Mouse (Mus musculus): ENCODE results near the gene AC124502.3. TPM values are rescaled to one million over a fixed set of nuclear protein-coding genes. Genes with fewer than 3 reads are reported as not detected.
A peak's percentile ranks its signal among the peaks of the same experiment; 100 is the strongest.

AC124502.3 gene
- polyA plus RNA-seq, 1 experiment from 2014 or later: 3.4 TPM

DNA sequence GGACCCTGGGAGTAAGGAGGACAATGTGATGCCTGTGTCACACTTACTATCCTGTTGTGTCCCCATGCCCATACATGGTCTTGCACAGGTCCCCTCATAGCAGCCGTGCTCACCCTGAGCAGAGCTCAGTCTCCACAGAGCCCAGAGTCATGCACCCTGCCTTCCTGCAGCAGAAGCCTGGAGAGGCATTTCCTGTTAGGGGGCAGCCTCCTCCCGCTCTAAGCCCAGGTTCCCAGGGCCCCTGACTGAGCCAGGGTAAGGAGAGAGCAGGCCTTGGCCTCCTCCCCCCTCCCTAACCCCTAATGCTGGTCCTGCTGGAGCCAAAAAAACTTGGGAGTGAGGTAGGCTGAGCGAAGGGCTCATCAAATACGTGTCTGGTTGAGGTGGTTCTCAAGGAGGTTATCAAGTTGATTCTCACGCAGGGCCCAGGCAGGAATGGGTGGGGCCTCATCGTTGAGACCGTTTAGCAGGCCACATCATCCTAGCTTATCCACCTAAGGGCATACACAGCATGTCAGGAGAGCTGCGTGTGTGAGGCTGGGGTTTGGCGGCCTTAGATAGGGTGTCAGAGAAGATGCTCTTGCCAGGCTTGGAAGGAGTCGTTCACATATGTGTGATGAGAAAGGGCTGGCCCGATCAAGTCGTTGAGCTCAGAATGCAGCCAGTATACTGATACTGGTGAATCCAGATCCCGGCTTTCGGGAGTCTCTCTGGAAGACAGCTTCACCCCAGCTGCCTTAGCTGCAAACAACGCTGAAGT is 28.5 kb downstream of the AC124502.3 start:
- Histone ChIP-seq H3K9ac (peak overlapping the region; percentile 62; the same call in 1 of the 2 replicates), H3K4me2 (peak overlapping the region; percentile 69), H3K4me1 (peaks cover 39% of the 10 kb centered on the region), H3K27ac (no peak overlapping the region), H3K9me3 (replicated peaks) (no peaks in the 10 kb centered on the region), H3K36me3 (ENCODE audit: poor library complexity, severe bottlenecking) (no peaks in the 10 kb centered on the region), H3K27me3 (peaks cover 45% of the 10 kb centered on the region), H3K4me3 (peak overlapping the region; percentile 36)
- ATAC-seq: no peak
- WGBS: 13% methylated on average over 15 of the region's 15 CpGs

DNA sequence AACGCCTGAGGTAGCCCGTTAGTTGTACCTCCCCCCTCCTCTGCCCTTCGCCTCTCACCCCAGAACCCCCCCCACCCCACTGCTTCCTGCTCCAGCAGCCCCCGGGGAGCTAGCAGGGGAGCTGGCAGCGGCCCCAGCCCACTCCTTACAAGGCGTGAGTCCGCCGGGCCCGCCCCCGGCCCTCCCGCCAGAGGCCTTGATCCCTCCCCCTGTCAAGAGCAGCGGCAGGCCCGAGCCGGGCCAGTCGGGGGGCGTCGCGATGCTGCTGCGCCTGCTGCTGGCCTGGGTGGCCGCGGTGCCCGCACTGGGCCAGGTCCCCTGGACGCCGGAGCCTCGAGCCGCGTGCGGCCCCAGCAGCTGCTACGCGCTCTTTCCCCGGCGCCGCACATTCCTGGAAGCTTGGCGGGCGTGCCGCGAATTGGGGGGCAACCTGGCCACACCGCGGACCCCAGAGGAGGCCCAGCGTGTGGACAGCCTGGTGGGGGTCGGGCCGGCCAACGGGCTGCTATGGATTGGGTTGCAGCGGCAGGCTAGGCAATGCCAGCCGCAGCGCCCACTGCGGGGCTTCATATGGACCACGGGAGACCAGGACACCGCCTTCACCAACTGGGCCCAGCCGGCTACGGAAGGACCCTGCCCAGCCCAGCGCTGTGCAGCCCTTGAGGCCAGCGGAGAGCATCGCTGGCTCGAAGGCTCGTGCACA is 29.3 kb downstream of the AC124502.3 start, which contains the start of gene Cd248:
Gene Cd248 (plus strand): TSS at position 212 of the 703 bp plus-strand sequence.
- ATAC-seq: peak; percentile 26
- Histone ChIP-seq H3K9ac (peak within 1 kb of the TSS; percentile 62), H3K4me1 (peaks cover 47% of the 10 kb centered on the region), H3K27me3 (peaks cover 45% of the 10 kb centered on the region), H3K36me3 (ENCODE audit: poor library complexity, severe bottlenecking) (no peaks in the 10 kb centered on the region), H3K27ac (0 out of 2 replicates have a peak within 1 kb of the TSS, but pooled peaks have one; percentile 20), H3K4me3 (peak within 1 kb of the TSS; percentile 36), H3K4me2 (peak within 1 kb of the TSS; percentile 69), H3K9me3 (replicated peaks) (no peaks in the 10 kb centered on the region)
- WGBS: 1% methylated on average over 51 of the region's 56 CpGs

DNA sequence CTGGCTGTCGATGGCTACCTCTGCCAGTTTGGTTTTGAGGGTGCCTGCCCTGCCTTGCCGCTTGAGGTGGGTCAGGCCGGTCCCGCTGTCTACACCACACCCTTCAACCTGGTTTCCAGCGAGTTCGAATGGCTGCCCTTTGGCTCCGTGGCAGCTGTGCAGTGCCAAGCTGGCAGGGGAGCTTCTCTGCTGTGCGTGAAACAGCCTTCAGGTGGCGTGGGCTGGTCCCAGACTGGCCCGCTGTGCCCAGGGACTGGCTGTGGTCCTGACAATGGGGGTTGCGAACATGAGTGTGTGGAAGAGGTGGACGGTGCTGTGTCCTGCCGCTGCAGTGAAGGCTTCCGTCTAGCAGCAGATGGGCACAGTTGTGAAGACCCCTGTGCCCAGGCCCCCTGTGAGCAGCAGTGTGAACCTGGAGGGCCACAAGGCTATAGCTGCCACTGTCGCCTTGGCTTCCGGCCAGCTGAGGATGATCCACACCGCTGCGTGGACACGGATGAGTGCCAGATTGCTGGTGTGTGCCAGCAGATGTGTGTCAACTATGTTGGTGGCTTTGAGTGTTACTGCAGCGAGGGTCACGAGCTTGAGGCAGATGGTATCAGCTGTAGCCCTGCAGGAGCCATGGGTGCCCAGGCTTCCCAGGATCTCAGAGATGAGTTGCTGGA is 30.0 kb downstream of the AC124502.3 start:
- H3K27me3 ChIP-seq: peaks cover 45% of the 10 kb centered on the region
- H3K27ac ChIP-seq: no peak overlapping the region
- H3K4me3 ChIP-seq: peak overlapping the region; percentile 36
- WGBS: 39% methylated on average over 21 of the region's 21 CpGs
- ATAC-seq: no peak
- peaks cover 48% of the 10 kb centered on the region for H3K4me1 ChIP-seq
- H3K4me2 ChIP-seq: peak overlapping the region; percentile 69
- H3K9ac ChIP-seq: peak overlapping the region; percentile 62
- no peaks in the 10 kb centered on the region for H3K9me3 ChIP-seq (replicated peaks)
- H3K36me3 ChIP-seq (ENCODE audit: poor library complexity, severe bottlenecking): no peaks in the 10 kb centered on the region

DNA sequence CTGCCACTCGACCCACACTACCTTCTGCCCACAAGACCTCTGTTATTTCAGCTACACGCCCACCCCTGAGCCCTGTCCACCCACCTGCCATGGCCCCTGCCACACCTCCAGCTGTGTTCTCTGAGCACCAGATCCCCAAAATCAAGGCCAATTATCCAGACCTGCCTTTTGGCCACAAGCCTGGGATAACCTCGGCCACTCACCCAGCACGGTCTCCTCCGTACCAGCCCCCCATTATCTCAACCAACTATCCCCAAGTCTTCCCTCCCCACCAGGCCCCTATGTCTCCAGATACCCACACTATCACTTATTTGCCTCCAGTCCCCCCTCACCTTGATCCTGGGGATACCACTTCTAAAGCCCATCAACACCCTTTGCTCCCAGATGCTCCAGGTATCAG is 30.8 kb downstream of the AC124502.3 start:
- Histone ChIP-seq H3K4me2 (0 out of 2 replicates have a peak overlapping the region, but pooled peaks have one; percentile 69), H3K4me3 (no peak overlapping the region), H3K9ac (no peak overlapping the region), H3K36me3 (ENCODE audit: poor library complexity, severe bottlenecking) (no peaks in the 10 kb centered on the region), H3K27me3 (peaks cover 46% of the 10 kb centered on the region), H3K9me3 (replicated peaks) (no peaks in the 10 kb centered on the region), H3K27ac (no peak overlapping the region), H3K4me1 (peaks cover 48% of the 10 kb centered on the region)
- no peak for ATAC-seq
- WGBS: 84% methylated on average over 5 of the region's 5 CpGs

DNA sequence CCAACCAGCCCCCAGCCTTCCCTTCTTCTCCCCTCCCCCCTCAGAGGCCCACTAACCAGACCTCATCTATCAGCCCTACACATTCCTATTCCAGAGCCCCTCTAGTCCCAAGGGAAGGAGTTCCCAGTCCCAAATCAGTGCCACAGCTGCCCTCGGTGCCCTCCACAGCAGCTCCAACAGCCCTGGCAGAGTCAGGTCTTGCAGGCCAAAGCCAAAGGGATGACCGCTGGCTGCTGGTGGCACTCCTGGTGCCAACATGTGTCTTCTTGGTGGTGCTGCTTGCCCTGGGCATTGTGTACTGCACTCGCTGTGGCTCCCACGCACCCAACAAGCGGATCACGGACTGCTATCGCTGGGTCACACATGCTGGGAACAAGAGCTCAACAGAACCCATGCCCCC is 31.3 kb downstream of the AC124502.3 start:
- Histone ChIP-seq H3K4me2 (0 out of 2 replicates have a peak overlapping the region, but pooled peaks have one; percentile 69), H3K27ac (no peak overlapping the region), H3K9me3 (replicated peaks) (no peaks in the 10 kb centered on the region), H3K4me1 (peaks cover 48% of the 10 kb centered on the region), H3K27me3 (peaks cover 50% of the 10 kb centered on the region), H3K36me3 (ENCODE audit: poor library complexity, severe bottlenecking) (no peaks in the 10 kb centered on the region), H3K4me3 (no peak overlapping the region), H3K9ac (no peak overlapping the region)
- WGBS: 89% methylated on average over 7 of the region's 7 CpGs
- ATAC-seq: no peak

DNA sequence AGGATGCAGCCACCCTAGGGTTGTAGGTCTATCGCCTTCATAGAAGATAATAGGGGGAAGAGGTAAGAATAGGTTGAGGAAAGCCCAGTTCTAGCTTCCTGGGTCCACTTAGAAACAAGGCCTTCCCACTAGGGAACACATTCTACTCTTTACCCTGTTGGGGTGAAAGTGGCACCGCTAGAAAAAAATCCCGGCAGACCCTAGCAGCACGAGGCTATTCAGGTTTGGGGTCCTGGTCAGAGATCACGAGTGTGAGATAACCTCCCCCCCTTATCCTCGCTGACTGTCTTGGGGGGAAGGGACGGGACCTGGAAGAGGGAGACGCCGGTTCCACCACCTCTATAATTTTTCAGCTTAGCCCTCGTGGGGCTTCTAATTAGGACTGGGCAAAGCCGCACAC is 32.4 kb downstream of the AC124502.3 start:
- H3K4me2 ChIP-seq: peak overlapping the region; percentile 64
- peak overlapping the region; percentile 62 for H3K9ac ChIP-seq
- H3K36me3 ChIP-seq (ENCODE audit: poor library complexity, severe bottlenecking): no peaks in the 10 kb centered on the region
- H3K27me3 ChIP-seq: peaks cover 48% of the 10 kb centered on the region
- H3K4me3 ChIP-seq: peak overlapping the region; percentile 39
- ATAC-seq: no peak
- H3K9me3 ChIP-seq (replicated peaks): no peaks in the 10 kb centered on the region
- peak overlapping the region; percentile 52 for H3K27ac ChIP-seq
- peaks cover 48% of the 10 kb centered on the region for H3K4me1 ChIP-seq
- WGBS: 5% methylated on average over 11 of the region's 11 CpGs

DNA sequence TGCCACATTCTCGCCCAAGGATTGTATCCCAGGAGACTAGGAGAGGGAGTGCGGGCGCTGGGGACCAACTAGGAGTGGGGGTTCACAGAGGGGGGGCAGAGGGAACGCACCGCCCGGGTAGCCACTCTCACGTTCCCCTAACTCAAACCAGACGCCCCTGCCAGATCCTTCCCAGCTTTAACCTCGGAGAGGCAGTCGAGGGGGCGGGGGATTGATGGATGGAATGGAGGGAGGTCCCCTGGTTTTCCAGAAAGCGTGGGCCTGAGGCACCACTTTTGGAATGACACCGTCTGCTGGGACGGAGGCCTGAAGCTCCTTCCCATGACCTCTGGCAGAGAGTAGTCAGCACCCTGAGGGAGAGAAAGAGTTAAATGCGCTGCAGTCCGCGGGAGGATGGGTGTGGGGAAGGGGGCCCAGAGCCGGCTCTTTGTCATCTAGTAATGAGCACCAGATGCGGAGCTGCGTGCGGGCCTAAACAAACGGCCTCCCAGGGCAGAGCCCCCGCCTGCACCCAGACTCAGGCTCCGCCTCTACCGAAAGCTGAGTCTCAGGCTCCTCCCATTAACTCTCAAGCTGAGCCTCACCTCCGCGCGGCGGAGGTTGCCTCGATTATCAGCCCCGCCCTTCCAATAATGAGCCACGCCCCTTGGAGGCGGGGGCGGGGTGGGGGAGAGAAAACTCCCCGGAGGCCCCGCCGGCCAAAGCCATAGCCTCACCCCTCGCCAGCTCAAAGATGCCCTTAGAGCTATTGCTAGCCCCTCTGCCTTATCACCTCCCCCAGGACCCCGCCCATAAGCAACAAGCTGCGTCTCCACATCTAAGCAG is 33.1 kb downstream of the AC124502.3 start:
- Histone ChIP-seq H3K4me2 (peak overlapping the region; percentile 64), H3K4me3 (peak overlapping the region; percentile 39), H3K9ac (peak overlapping the region; percentile 62), H3K4me1 (peaks cover 48% of the 10 kb centered on the region), H3K36me3 (ENCODE audit: poor library complexity, severe bottlenecking) (no peaks in the 10 kb centered on the region), H3K9me3 (replicated peaks) (no peaks in the 10 kb centered on the region), H3K27ac (peak overlapping the region; percentile 52), H3K27me3 (peaks cover 45% of the 10 kb centered on the region)
- under 1% methylated on average over 40 of the region's 40 CpGs for WGBS
- peak; percentile 85 for ATAC-seq

DNA sequence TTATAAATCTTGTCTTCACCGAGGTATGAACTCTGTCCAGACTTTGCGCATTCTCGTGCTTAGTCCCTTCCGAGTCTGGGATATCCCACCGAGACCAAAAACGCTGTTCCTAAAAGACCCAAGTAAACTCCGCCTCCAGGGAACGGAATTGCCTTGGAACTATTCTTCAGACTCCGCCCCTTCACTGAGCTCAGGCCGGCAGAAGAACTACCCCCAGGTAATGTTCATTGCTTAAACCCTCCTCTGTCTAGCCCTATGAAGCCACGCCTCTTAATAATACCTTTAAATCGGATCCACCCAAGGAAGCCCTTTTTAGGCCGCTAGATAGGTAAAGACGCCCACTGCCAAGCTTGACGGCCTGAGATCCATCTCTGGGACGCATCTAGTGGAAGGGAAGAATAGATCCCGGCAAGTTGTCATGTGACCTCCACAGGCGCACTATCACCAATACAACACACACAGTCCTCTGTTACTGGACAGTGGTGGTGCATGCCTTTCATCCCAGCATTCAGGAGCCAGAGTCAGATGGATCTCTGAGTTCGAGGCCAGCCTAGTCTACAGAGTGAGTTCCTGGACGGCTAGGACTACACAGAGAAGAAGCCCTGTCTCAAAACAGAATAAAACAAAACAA is 33.8 kb downstream of the AC124502.3 start:
- H3K27me3 ChIP-seq: peaks cover 38% of the 10 kb centered on the region
- peak overlapping the region; percentile 62; the same call in 1 of the 2 replicates for H3K9ac ChIP-seq
- 2% methylated on average over 20 of the region's 20 CpGs for WGBS
- H3K27ac ChIP-seq: no peak overlapping the region
- peak; percentile 5; the same call in 1 of the 2 replicates for ATAC-seq
- peaks cover 42% of the 10 kb centered on the region for H3K4me1 ChIP-seq
- H3K36me3 ChIP-seq (ENCODE audit: poor library complexity, severe bottlenecking): no peaks in the 10 kb centered on the region
- H3K4me2 ChIP-seq: peak overlapping the region; percentile 64
- H3K4me3 ChIP-seq: peak overlapping the region; percentile 39
- H3K9me3 ChIP-seq (replicated peaks): no peaks in the 10 kb centered on the region

DNA sequence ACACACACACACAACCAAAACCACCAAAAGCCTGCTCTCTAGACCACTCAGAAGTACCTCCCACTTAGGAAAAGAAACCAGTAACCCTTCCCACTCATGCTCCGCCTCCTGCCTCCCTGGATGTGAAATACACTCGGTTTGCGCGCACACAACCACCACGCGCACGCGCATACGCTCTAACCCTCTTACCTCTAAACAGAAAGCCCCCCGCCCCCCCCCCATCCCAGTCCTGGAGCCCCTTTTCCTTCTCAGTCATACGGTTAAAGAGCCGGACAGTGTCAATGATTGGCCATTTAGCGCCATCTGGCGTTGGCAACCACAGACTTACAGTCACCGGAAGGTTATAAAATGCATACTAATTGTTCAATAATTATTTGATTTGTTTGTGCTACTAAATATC is 34.3 kb downstream of the AC124502.3 start:
- ATAC-seq: peak; percentile 31; the same call in 1 of the 2 replicates
- peaks cover 38% of the 10 kb centered on the region for H3K27me3 ChIP-seq
- H3K4me2 ChIP-seq: peak overlapping the region; percentile 64

DNA sequence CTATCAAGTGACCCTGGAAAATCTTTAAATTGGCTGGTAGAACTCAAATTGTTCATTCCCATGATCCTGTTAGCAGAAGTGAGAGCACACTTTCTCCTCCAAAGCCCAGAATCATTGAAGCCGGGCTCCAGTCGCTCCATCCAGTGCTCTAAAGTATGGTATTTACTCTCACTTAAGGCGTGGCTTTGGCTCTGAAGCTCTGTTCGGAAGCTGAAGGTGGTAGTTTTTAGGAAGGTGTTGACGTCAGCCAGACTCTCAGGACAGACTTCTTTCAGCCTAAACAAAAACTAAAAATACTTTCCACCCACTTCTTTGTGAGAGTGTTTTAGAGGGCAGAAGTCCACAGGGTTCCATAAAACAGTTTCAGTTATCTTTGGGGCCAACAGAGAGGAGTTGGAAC is 34.8 kb downstream of the AC124502.3 start:
- no peaks in the 10 kb centered on the region for H3K36me3 ChIP-seq (ENCODE audit: poor library complexity, severe bottlenecking)
- no peak overlapping the region for H3K9ac ChIP-seq
- WGBS: 46% methylated on average over 5 of the region's 5 CpGs
- no peak overlapping the region for H3K4me2 ChIP-seq
- no peaks in the 10 kb centered on the region for H3K9me3 ChIP-seq (replicated peaks)
- no peak for ATAC-seq
- H3K4me1 ChIP-seq: peaks cover 32% of the 10 kb centered on the region
- H3K27ac ChIP-seq: no peak overlapping the region
- H3K4me3 ChIP-seq: no peak overlapping the region
- H3K27me3 ChIP-seq: peaks cover 33% of the 10 kb centered on the region

More for the DNA sequence above, 34.3 kb downstream of the AC124502.3 start:
- Histone ChIP-seq H3K4me1 (peaks cover 37% of the 10 kb centered on the region), H3K27ac (no peak overlapping the region), H3K9ac (0 out of 2 replicates have a peak overlapping the region, but pooled peaks have one; percentile 6), H3K36me3 (ENCODE audit: poor library complexity, severe bottlenecking) (no peaks in the 10 kb centered on the region), H3K4me3 (peak overlapping the region; percentile 39), H3K9me3 (replicated peaks) (no peaks in the 10 kb centered on the region)
- 2% methylated on average over 15 of the region's 15 CpGs for WGBS

DNA sequence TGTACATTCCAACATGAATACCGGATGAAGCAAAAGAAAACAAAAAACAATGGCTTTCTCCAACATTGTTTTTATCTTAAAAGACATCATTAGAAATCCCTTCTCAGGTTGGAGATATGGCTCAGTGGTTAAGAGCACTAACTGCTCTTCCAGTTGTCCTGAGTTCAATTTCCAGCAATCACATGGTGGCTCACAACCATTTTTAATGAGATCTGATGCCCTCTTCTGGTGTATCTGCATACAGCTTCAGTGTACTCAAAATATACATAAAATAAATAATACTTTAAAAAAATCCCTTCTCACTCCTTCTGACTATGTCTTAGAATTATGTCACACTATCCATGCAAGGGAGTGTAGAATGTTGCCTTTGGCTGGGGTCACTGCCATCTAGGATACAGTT is 40.6 kb downstream of the AC124502.3 start:
- H3K9ac ChIP-seq: no peak overlapping the region
- H3K4me2 ChIP-seq: no peak overlapping the region
- H3K36me3 ChIP-seq (ENCODE audit: poor library complexity, severe bottlenecking): no peaks in the 10 kb centered on the region
- no peaks in the 10 kb centered on the region for H3K9me3 ChIP-seq (replicated peaks)
- H3K27ac ChIP-seq: no peak overlapping the region
- WGBS: 92% methylated on average over 1 of the region's 1 CpGs
- ATAC-seq: no peak
- H3K27me3 ChIP-seq: peaks cover 57% of the 10 kb centered on the region
- H3K4me3 ChIP-seq: no peak overlapping the region
- no peaks in the 10 kb centered on the region for H3K4me1 ChIP-seq

Data from forebrain, embryonic 13.5 days (tissue).